Mouse (Mus musculus) kidney, postnatal 10 days (tissue): ENCODE results near the gene Tmem132c.

ENCODE experiments used
- DNase-seq: peaks from one replicate; pipeline ENCODE4 v3.0.0; 2021; ENCODE audit warnings: mixed read lengths

Tmem132c gene

DNA sequence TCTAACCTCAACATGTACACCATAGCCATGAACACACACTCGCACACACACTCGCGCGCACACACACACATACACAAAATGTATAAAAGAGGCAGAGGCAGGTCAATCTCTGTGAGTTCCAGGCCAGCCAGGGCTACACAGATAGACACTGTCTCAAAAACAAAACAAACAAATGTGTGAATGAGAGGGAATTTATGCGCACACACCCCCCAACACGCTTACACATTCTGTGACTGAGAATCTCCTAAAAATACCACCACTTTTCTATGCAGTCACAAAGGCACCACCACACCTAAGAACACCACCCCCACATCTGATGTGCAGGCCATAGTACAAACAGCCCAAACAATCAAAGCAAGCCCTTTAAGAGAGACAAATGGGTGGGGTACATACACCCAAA, 370.8 kb downstream of the Tmem132c start:
- DNase-seq = no peak
